Mouse (Mus musculus): Measurements from ENCODE around the gene Gmeb1. TPM values are rescaled to one million over a fixed set of nuclear protein-coding genes. Genes with fewer than 3 reads are reported as not detected.
A peak's percentile ranks its signal among the peaks of the same experiment; 100 is the strongest.
"Not testable (repeated sequence)": the region's sequence is repeated elsewhere in the genome, so short reads cannot be mapped to it uniquely, and the experiment has no call there.

Gene Gmeb1
- total and polyA plus RNA-seq, 2 experiments from 2014 or later = 19.1 to 29.9 TPM

DNA sequence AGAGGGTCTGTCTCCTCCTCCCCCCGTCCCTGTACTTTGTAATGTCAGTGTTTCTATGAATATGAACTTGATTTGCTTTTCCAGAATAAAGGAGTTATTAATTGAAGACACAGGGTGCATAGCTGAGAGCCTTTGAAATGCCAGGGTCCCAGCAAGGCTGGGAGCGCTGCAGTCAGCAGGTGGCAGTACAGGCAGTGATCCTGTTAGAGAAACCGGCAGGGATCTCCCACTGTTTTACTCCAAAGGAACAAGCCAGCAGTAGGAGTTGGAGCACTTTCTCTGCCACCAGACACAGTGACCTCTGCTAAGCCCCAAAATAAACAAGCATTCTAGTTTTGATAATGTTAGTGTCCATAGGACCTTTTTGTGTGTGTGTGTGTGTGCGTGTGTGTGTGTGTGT, 31.6 kb upstream of the Gmeb1 start:
- H3K9ac ChIP-seq (replicated peaks; ENCODE audit: low read length) = no peak overlapping the region
- DNase-seq (ENCODE audit: low spot score) = peak; percentile 72
- no peaks in the 10 kb centered on the region for H3K4me1 ChIP-seq (ENCODE audit: insufficient read depth, low read length)
- TF ChIP-seq CTCF (IDR thresholded peaks at IDR 0.05; ENCODE audit: low read depth) = peak; percentile 71
- ATAC-seq = no peak
- H3K9me3 ChIP-seq (ENCODE audit: low read length) = no peaks in the 10 kb centered on the region
- no peak overlapping the region for H3K4me2 ChIP-seq (ENCODE audit: low read depth, low read length)
- no peak overlapping the region for H3K4me3 ChIP-seq (ENCODE audit: low read length)
- 38% methylated on average over 4 of the region's 4 CpGs for WGBS
- H3K27me3 ChIP-seq (ENCODE audit: insufficient read depth, low read length) = no peaks in the 10 kb centered on the region
- peaks cover 11% of the 10 kb centered on the region; the same call in 1 of the 2 replicates for H3K36me3 ChIP-seq (ENCODE audit: insufficient read depth, low read length)
- H3K27ac ChIP-seq = no peak overlapping the region

DNA sequence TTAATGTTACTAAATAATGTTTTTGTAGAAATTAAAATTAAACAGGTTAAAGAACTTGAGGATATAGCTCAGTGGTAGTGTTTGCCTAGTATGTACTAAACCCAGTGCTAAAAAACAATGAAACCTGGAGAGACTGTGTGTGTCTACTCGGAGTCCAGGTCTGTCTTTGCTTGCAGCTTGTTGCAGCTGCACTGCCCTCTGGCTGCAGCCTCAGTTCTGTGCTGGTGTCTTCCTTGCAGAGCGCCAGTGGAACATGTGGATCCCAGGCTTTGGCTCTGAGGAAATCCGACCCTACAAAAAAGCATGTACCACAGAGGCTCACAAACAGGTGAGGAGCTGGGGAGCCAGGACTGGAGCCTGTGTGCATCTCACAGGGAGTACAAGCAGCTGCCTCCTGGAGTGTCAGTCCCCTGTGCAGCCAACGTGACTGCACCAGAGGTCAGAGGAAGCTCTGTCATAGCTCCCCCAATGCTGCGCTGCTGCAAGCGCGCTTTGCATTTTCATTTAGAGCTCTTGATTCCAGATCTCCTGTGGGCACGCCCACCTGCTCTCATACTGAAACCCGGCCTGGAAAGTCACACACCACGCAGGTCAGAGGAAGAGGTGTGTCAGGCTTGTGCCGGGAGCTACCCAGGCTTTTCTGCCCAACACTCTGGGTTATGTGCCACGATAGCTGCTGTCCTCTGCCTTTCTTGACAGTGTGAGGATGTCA, 30.4 kb upstream of the Gmeb1 start:
- no peak for DNase-seq (ENCODE audit: low spot score)
- ATAC-seq = no peak
- Histone ChIP-seq H3K27ac (no peak overlapping the region), H3K4me1 (ENCODE audit: insufficient read depth, low read length) (no peaks in the 10 kb centered on the region), H3K4me2 (ENCODE audit: low read depth, low read length) (no peak overlapping the region), H3K4me3 (ENCODE audit: low read length) (no peak overlapping the region), H3K36me3 (ENCODE audit: insufficient read depth, low read length) (peaks cover 11% of the 10 kb centered on the region; the same call in 1 of the 2 replicates), H3K9ac (replicated peaks; ENCODE audit: low read length) (no peak overlapping the region), H3K27me3 (ENCODE audit: insufficient read depth, low read length) (no peaks in the 10 kb centered on the region), H3K9me3 (ENCODE audit: low read length) (no peaks in the 10 kb centered on the region)
- 86% methylated on average over 12 of the region's 12 CpGs for WGBS
- peak; percentile 54 for TF ChIP-seq CTCF (IDR thresholded peaks at IDR 0.05; ENCODE audit: low read depth)

GRCm38 (mm10) chr4:132291056-132291455, 29.7 kb upstream of the Gmeb1 start:
- Histone ChIP-seq H3K4me3 (ENCODE audit: low read length) (no peak overlapping the region), H3K9ac (replicated peaks; ENCODE audit: low read length) (no peak overlapping the region), H3K27ac (no peak overlapping the region), H3K36me3 (ENCODE audit: insufficient read depth, low read length) (peaks cover 11% of the 10 kb centered on the region; the same call in 1 of the 2 replicates), H3K4me2 (ENCODE audit: low read depth, low read length) (no peak overlapping the region), H3K27me3 (ENCODE audit: insufficient read depth, low read length) (no peaks in the 10 kb centered on the region), H3K4me1 (ENCODE audit: insufficient read depth, low read length) (no peaks in the 10 kb centered on the region), H3K9me3 (ENCODE audit: low read length) (no peaks in the 10 kb centered on the region)
- no peak for TF ChIP-seq CTCF (IDR thresholded peaks at IDR 0.05; ENCODE audit: low read depth)
- DNase-seq (ENCODE audit: low spot score) = no peak
- 95% methylated on average over 4 of the region's 4 CpGs for WGBS
- no peak for ATAC-seq

GRCm38 (mm10) chr4:132288840-132289239, 27.4 kb upstream of the Gmeb1 start:
- not testable (repeated sequence) for H3K4me2 ChIP-seq (ENCODE audit: low read depth, low read length); H3K27me3 ChIP-seq (ENCODE audit: insufficient read depth, low read length); ATAC-seq; H3K4me1 ChIP-seq (ENCODE audit: insufficient read depth, low read length); H3K9me3 ChIP-seq (ENCODE audit: low read length); H3K27ac ChIP-seq; DNase-seq (ENCODE audit: low spot score); H3K9ac ChIP-seq (replicated peaks; ENCODE audit: low read length); H3K4me3 ChIP-seq (ENCODE audit: low read length)
- peaks cover 28% of the 10 kb centered on the region for H3K36me3 ChIP-seq (ENCODE audit: insufficient read depth, low read length)
- 74% methylated on average over 2 of the region's 5 CpGs for WGBS

DNA sequence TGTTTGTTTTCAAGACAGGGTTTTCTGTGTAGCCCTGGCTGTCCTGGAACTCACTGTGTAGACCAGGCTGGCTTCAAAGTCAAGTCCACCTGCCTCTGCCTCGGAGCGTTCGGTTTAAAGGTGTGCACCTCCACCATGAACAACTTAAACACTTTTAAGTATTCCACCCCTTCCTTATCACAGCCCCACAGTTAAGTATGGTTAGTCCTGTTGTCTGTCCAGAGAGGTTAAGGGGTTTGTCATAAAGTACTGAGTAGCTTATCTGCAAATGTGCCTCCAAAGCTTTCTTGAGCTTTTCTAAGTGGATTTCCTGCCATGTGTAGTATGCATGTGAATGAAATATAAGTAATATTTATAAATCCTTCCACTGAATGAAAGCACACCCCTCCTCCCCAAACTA, 14.5 kb upstream of the Gmeb1 start:
- no peaks in the 10 kb centered on the region for H3K36me3 ChIP-seq (ENCODE audit: insufficient read depth, low read length)
- H3K4me3 ChIP-seq (ENCODE audit: low read length) = no peak overlapping the region
- H3K27ac ChIP-seq = no peak overlapping the region
- DNase-seq (ENCODE audit: low spot score) (no peak), ATAC-seq (no peak)
- H3K4me2 ChIP-seq (ENCODE audit: low read depth, low read length) = no peak overlapping the region; the same call in 1 of the 2 replicates
- no peaks in the 10 kb centered on the region for H3K27me3 ChIP-seq (ENCODE audit: insufficient read depth, low read length)
- TF ChIP-seq CTCF (IDR thresholded peaks at IDR 0.05; ENCODE audit: low read depth) = no peak
- H3K9ac ChIP-seq (replicated peaks; ENCODE audit: low read length) = no peak overlapping the region
- H3K4me1 ChIP-seq (ENCODE audit: insufficient read depth, low read length) = peaks cover 11% of the 10 kb centered on the region; the same call in 1 of the 2 replicates
- no peaks in the 10 kb centered on the region for H3K9me3 ChIP-seq (ENCODE audit: low read length)
- WGBS = 94% methylated on average over 3 of the region's 3 CpGs

DNA sequence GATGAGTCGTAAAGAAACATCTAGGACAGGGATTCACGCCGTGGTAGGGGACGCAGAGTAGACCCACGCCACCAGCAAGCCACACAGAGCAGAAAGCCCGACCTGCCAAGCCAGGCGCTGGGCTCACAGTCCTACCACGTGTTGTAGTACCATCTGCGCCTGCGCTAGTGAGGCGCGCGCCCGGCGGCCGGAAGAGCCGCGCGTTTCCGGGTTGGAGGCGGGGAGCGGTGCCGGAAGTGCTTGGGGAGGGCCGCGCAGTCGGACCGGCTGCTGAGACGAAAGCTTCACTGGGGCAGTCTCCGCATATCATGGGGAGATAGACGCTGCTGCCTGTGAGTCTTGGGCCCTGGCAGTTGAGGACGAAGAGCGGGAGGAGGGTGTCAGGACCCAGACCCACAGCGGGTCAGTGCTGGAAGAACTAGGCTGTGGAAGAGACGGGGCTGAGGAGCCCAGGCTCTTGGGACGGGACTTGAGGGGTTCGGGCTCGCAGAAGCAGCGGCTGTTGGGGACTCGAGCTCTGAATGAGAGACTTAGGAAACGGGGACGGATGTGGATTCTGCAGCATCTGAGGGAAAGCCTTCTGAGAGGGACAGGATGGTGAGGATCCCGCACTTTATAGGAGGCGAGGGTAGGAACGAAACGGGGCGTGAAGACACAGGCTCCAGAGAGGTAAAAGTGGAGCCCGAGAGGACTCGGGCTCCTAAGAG, 12.9 kb upstream of the Gmeb1 start, which contains the start of gene Taf12:
Gene Taf12 (plus strand): TSS at position 220 of the 707 bp plus-strand sequence.
- H3K27ac ChIP-seq = peak within 1 kb of the TSS; percentile 92
- peak within 1 kb of the TSS; percentile 80 for H3K4me3 ChIP-seq (ENCODE audit: low read length)
- H3K9me3 ChIP-seq (ENCODE audit: low read length) = no peaks in the 10 kb centered on the region
- H3K27me3 ChIP-seq (ENCODE audit: insufficient read depth, low read length) = no peaks in the 10 kb centered on the region
- ATAC-seq (peak; percentile 94), DNase-seq (ENCODE audit: low spot score) (peak; percentile 97)
- H3K9ac ChIP-seq (replicated peaks; ENCODE audit: low read length) = peak within 1 kb of the TSS; percentile 91
- peaks cover 11% of the 10 kb centered on the region; the same call in 1 of the 2 replicates for H3K4me1 ChIP-seq (ENCODE audit: insufficient read depth, low read length)
- H3K36me3 ChIP-seq (ENCODE audit: insufficient read depth, low read length) = no peaks in the 10 kb centered on the region
- under 1% methylated on average over 48 of the region's 48 CpGs for WGBS
- no peak for TF ChIP-seq CTCF (IDR thresholded peaks at IDR 0.05; ENCODE audit: low read depth)
- H3K4me2 ChIP-seq (ENCODE audit: low read depth, low read length) = peak within 1 kb of the TSS; percentile 96

Measured in hindbrain, postnatal 0 days (tissue).